Mouse (Mus musculus) E14TG2a.4 (cell line): ENCODE data around the gene Atp5k.

Experiments
- CTCF ChIP-seq: conservative IDR thresholded peaks from 2 replicates; pipeline ENCODE4 v1.5.1; 2014; ENCODE audit warnings: low read length
- NANOG ChIP-seq: IDR thresholded peaks from 2 replicates; pipeline ENCODE4 v1.6.1; 2014; ENCODE audit warnings: borderline replicate concordance, low read length, mixed read lengths
- POU5F1 ChIP-seq: IDR thresholded peaks from 2 replicates; pipeline ENCODE4 v1.6.1; 2014; ENCODE audit warnings: low read length, borderline replicate concordance

- TF ChIP-seq CTCF (no peak), POU5F1 (no peak), NANOG (no peak)
These were observed 28.8 kb downstream of the Atp5k start for GRCm38 (mm10) chr5:108405460-108405859.
